Mouse (Mus musculus) CD8-positive naive resting alpha-beta T cell, adult 2 months (primary cell): ENCODE results near the gene Rpl23.
"Not testable (repeated sequence)": the region's sequence is repeated elsewhere in the genome, so short reads cannot be mapped to it uniquely, and the experiment has no call there.

Source experiments
- DNase-seq, 2 experiments: peaks; one replicate each; pipeline ENCODE4 v3.0.0; 2022; ENCODE audit warnings: low read depth in 2 of 2, low spot score in 2 of 2

Gene Rpl23

GRCm38 (mm10) chr11:97799994-97800690, 17.9 kb upstream of the Rpl23 start:
- peak; percentile 46 to 60 for DNase-seq

GRCm38 (mm10) chr11:97799146-97799993, 17.1 kb upstream of the Rpl23 start:
- DNase-seq: peak; percentile 70 to 73

DNA sequence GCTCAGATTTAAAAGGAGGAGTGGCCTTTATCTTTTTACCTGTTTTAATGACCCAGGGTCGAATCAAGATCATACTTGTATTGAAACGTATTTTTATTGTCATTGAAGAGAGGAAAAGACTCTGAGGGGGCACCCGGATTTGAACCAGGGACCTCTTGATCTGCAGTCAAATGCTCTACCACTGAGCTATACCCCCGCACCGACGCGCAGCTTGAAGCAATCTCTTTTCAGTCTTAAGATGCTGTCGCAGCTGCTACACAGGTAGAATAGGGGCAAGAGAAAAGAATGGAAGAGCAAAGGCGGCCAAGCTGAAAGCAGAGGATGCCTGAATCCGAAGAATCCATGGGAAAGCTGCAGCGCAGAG, 16.5 kb upstream of the Rpl23 start, which contains the start of gene Lasp1:
TSS of gene Lasp1 (plus strand) at position 219 of the 364 bp plus-strand sequence.
- DNase-seq: peak; percentile 96

- no peak for DNase-seq
These were observed 15.8 kb upstream of the Rpl23 start for GRCm38 (mm10) chr11:97798083-97798435.

GRCm38 (mm10) chr11:97797369-97798082, 15.3 kb upstream of the Rpl23 start:
- no peak for DNase-seq

- DNase-seq: peak; percentile 72 to 74
These were observed 14.7 kb upstream of the Rpl23 start for GRCm38 (mm10) chr11:97796910-97797309.

DNA sequence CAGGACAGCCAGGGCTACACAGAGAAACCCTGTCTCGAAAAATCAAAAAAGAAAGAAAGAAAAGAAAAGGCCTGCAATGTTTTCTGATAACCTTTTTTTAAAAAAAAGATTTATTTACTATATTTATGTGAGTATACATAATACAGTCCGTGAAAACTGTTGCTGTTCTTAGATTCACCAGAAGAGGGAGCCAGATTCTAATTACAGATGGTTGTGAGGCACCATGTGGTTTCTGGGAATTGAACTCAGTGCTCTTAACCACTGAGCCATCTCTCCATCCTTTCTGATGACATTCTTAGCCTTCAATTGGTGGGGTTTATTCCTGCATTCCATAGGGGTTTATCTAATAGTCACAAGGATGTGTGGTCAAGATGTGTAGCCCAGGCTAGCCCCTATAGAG, 10.9 kb upstream of the Rpl23 start:
- DNase-seq: peak; percentile 73 to 86

- DNase-seq: not testable (repeated sequence)
These were observed 8.7 kb upstream of the Rpl23 start for GRCm38 (mm10) chr11:97790778-97791438.

DNA sequence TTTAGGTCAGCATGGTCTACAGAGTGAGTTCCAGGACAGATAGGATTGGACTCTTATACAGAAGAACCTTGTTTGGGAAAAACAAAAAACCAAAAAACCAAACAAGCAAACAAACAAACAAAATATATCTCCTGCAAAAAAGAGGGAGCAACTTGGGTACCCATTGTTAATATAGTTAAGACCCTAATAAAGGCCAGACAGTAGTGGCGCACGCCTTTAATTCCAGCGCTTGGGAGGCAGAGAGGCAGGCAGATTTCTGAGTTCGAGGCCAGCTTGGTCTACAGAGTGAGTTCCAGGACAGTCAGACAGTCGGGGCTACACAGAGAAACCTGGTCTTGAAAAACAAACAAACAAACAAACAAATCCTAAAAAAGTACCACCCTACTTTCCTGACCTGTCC, 7.5 kb upstream of the Rpl23 start:
- DNase-seq: no peak

DNA sequence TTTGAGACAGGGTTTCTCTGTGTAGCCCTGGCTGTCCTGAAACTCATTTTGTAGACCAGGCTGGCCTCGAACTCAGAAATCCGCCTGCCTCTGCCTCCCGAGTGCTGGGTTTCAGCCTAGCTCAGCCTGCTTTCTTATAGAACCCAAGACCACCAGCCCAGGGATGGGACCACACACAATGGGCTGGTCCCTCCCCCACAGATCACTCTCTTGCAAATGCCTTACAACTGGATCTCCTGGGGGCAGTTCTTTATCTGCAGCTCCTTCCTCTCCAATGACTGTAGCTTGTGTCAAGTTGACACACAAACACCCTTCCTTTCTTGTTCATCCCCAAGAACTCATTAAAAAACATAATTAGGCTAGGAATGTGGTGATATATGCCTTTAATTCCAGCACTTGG, 5.7 kb upstream of the Rpl23 start:
- DNase-seq: no peak

- no peak for DNase-seq
These were observed 293 bp upstream of the Rpl23 start for GRCm38 (mm10) chr11:97782564-97782895.

DNA sequence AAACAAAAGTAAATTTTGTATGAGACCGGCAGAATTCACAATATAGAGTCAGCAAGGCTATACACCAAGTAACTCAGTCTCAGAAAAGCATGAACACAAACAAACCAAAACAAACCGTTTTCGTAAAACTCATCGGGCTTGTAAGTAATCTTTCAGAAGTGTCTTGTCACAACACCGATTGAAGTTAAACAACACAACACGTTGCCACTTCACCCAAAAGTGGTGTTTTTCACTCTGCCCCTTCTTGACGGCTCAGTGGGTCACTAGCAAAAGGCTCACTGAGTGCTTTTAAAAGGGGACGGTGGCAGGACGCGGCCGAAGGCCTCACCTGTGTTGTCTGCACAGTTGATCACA, 782 bp downstream of the Rpl23 start:
- no peak for DNase-seq

DNA sequence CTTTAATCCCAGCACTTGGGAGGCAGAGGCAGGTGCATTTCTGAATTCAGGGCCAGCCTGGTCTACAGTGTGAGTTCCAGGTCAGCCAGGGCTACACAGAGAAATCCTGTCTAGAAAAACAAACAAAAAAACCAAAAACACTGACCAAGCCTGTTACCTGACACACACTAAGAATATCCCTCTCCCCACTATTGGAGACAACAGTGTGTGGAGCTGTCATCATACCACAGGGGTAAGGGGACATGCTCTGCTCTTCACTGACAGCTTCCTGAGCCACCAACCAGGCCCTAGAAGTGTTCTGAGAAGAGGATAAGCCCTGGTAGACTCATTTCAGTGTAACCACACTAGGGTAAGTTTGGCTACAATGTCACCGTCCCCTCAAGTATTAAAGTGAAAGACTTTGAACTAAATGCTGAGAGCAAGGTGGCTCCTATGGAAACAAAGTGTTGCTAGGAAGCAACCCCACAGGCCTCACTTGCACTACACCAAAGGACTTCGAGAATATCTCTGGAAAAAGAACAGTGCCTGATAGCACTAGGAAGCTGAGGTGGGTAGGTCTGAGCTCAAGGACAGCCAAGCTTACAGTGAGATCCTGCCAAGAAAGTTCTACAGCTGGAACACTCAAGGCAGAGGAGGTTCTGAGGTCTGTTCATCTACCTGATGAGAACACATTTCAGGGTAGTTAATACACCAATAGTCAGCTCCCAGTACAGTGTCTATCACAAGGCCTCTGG, 2.1 kb downstream of the Rpl23 start:
- DNase-seq: no peak

DNA sequence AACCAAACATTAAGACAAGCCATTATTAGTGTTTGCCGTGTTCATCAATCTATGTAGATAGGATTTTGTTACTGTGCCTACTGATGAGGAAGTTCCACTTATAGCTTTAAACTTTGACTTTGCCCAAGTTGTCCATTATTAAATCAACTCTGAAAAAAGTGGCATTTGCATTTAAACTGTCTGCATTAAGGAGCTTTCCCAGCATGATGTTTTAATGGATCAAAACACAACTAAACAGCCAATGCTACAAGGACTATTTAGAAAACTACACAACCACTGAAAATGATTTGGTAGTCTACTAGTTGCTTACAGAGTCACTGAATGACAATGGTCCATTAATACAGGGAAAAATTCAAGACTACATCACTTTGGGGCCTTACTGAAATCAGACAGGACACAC, 3.3 kb downstream of the Rpl23 start:
- no peak for DNase-seq

- DNase-seq: peak in 1 of 2 experiments; percentile 25
These were observed 5.1 kb downstream of the Rpl23 start for GRCm38 (mm10) chr11:97777129-97777529.

GRCm38 (mm10) chr11:97776497-97777128, 5.6 kb downstream of the Rpl23 start:
- no peak for DNase-seq

DNA sequence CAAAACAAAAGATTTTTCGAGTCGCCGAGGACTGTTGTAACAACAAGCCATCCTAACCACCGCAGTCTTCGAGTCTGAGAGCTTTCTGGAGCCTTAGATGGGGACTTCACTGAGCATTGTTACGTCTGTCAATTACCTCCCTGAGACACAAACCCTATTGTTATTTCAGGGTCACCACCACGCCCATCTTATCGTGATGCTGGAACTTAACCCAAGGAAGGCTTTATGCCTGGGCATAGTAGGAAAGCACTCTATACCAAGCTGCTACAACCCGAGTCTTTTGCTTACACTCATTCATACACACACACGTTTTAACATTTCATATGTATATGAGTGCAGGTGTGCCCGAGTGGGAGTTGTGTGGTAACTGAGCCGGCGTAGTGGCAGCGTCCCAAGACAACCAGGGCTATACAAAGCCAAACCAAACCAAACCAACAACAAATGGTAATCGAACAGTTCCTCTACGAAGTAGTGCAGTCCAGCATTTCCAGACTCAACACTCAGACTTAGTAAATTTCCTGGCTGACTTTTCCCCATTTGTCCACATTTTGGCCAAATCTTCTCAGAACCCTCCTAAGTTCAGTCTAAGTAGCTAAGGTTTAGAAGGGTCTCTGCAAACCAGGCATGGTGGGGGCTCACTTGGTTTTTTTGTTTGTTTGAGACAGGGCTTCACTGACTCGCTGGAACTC, 6.3 kb downstream of the Rpl23 start, which contains the start of gene 1700001P01Rik:
TSS of gene 1700001P01Rik (minus strand) at position 111 of the 689 bp plus-strand sequence.
- no peak for DNase-seq

DNA sequence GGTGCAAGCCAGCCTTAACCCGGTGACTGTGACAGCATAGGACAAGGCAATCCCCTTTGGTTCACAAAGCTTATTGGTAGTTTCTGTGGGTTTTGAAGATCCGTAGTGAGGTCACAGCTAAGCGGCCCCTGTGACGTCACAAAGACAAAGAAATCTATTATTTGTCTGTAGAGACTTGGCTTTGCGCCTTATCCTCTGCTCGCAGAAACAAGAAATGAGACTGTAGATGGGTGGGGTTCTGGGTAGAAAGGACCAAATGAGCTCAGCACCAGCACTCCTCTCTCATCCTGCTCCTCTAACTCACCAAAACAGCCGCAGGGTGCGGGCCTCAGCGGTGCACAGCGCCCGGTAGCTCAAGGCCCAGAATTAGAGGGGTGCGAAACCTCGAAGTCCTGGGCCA, 7.1 kb downstream of the Rpl23 start:
- no peak for DNase-seq

DNA sequence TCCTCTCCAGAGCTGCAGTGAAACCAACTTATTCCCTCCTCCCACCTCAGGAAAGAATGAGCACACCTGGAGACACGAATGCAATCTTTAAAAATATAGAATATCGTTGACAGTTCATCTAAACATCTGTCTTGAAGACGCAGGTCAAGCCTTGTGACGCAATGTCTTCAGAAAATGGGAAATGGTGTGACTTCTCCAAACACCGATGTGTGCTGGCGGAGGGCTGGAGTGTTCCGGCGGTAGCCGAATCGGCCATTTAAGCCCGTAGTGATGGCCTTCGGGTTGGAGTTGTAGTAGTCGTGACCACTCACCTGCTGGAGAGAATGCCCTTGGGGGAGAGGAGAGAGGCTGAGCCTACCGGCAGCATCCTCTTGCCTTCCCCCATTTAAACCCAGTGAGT, 10.8 kb downstream of the Rpl23 start:
- no peak for DNase-seq

DNA sequence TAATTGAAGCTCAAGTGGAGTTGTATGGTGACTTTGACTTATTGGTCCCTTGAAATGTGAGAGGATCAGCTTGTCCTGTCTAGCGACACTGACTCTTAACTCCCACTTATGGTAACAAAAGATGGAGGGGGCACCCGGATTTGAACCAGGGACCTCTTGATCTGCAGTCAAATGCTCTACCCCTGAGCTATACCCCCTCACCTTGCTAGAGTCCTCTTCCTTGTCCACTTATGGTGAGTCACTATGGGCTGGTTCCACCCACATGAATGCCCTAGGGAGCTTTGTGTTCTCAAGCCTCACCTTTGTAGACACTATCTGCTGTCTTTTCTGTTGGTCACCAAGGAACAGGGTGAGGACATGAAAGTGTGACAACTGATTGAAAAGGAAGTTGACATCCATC, 12.5 kb downstream of the Rpl23 start:
- no peak for DNase-seq
